Mouse (Mus musculus) limb, embryonic 10.5 days (tissue): ENCODE data around the gene Tecr. TPM values are rescaled to one million over a fixed set of nuclear protein-coding genes. Genes with fewer than 3 reads are reported as not detected.

ENCODE experiments used
- DNase-seq: peaks from one replicate; pipeline ENCODE4 v3.0.0-alpha.2; 2017; ENCODE audit warnings: low spot score
- H3K27ac ChIP-seq: fragments of 300-500 bp; sonication (generic); 2 replicates; pipeline ENCODE4 v1.5.1; 2016; ENCODE audit warnings: mild to moderate bottlenecking
- H3K27me3 ChIP-seq: fragments of 300-500 bp; sonication (generic); 2 replicates; pipeline ENCODE4 v1.6.1; 2016; ENCODE audit warnings: low read depth, mild to moderate bottlenecking; ENCODE audit not compliant: poor library complexity, severe bottlenecking
- H3K36me3 ChIP-seq: fragments of 300-500 bp; sonication (generic); 2 replicates; pipeline ENCODE4 v1.6.1; 2016; ENCODE audit warnings: mild to moderate bottlenecking, moderate library complexity
- H3K4me1 ChIP-seq: fragments of 300-500 bp; sonication (generic); 2 replicates; pipeline ENCODE4 v1.6.1; 2016
- H3K4me3 ChIP-seq: fragments of 300-500 bp; sonication (generic); 2 replicates; pipeline ENCODE4 v1.5.1; 2016; ENCODE audit warnings: mild to moderate bottlenecking, moderate library complexity
- H3K9me3 ChIP-seq: fragments of 300-500 bp; sonication (generic); replicated peaks from 2 replicates; pipeline ENCODE4 v1.6.1; 2016; ENCODE audit warnings: mild to moderate bottlenecking
- WGBS: fragments of 180-500 bp; shearing (Covaris S2); methylation state at CpG from one replicate; pipeline ENCODE4 v1.1.7; 2016; 5-methylcytosine and 5-hydroxymethylcytosine counted together
- polyA plus RNA-seq: library from polyadenylated mRNA; unstranded; fragments of >200 nt; fragmentation: Nextera tagmentation; extraction: Ambion mirVana; gene quantifications from 2 replicates; pipeline ENCODE4 v1.2.1, GENCODE M21; 2016

Tecr gene
- polyA plus RNA-seq = 684 and 695 TPM in 2 replicates

GRCm38 (mm10) chr8:83607661-83608397 is at the start of gene Tecr, which contains the start of gene Dnajb1:
Gene Tecr, minus strand, starts transcription at chr8:83607971.
Gene Dnajb1, plus strand, starts transcription at chr8:83608193.
- Histone ChIP-seq H3K27ac (peak within 1 kb of the TSS; percentile 95), H3K27me3 (no peaks in the 10 kb centered on the region), H3K4me1 (peaks cover 18% of the 10 kb centered on the region), H3K4me3 (peak within 1 kb of the TSS; percentile 68), H3K36me3 (peaks cover 34% of the 10 kb centered on the region), H3K9me3 (no peaks in the 10 kb centered on the region)
- WGBS = under 1% methylated on average over 69 of the region's 69 CpGs
- peak; percentile 100 for DNase-seq

DNA sequence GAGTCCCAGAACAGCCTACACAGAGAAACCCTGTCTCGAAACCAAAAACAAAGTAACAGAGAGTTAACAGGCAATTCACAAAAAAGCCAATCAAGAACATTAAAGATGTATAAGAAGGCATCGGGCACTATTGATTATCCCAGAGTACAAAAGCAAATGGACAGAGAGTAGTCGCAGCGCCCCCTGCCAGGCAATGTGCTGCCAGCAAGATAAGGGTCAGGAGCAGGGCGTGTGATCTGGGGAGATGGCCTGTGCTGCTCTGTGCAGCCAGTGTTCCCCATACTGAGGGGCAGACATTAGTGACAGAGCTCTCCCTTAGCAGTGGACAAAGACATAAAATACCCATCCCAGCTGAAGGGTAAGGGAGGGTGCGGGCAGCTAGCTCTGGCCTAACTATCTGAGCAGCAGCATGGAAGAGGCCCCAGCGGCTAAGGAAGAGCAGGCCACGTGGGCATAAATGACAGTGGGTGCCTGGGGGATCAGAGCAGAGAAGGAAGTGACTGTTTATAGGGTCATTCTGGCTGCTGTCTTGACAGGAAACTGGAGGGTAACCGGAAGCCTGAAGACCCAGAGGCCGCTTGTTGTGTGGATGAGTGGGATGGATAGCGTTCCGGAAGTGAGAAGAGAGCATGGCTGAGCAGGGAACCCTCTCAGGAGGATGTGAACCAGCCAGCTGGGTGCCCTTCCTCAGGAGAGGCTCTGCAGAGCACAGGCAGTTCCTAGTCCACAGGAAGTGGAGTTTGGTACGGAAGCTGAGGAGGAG is 48.9 kb upstream of the Tecr start:
- WGBS = 85% methylated on average over 13 of the region's 13 CpGs
- Histone ChIP-seq H3K36me3 (peaks cover 46% of the 10 kb centered on the region), H3K4me3 (no peak overlapping the region), H3K9me3 (no peaks in the 10 kb centered on the region), H3K4me1 (peaks cover 41% of the 10 kb centered on the region), H3K27ac (no peak overlapping the region), H3K27me3 (no peaks in the 10 kb centered on the region)
- DNase-seq = no peak

GRCm38 (mm10) chr8:83656043-83656442 is 48.3 kb upstream of the Tecr start:
- no peaks in the 10 kb centered on the region for H3K9me3 ChIP-seq
- H3K36me3 ChIP-seq = peaks cover 46% of the 10 kb centered on the region
- 89% methylated on average over 9 of the region's 9 CpGs for WGBS
- H3K4me1 ChIP-seq = peaks cover 36% of the 10 kb centered on the region
- DNase-seq = no peak
- H3K27me3 ChIP-seq = no peaks in the 10 kb centered on the region
- H3K4me3 ChIP-seq = no peak overlapping the region
- no peak overlapping the region for H3K27ac ChIP-seq

- Histone ChIP-seq H3K4me1 (peaks cover 23% of the 10 kb centered on the region), H3K36me3 (peaks cover 46% of the 10 kb centered on the region)
- WGBS = 95% methylated on average over 6 of the region's 6 CpGs
These were observed 47.0 kb upstream of the Tecr start for GRCm38 (mm10) chr8:83654725-83655124.

GRCm38 (mm10) chr8:83653662-83654017 is 45.9 kb upstream of the Tecr start:
- peak overlapping the region; percentile 92 for H3K27ac ChIP-seq
- WGBS = 52% methylated on average over 10 of the region's 10 CpGs
- peaks cover 39% of the 10 kb centered on the region for H3K36me3 ChIP-seq

More at GRCm38 (mm10) chr8:83654725-83655124, 47.0 kb upstream of the Tecr start:
- H3K27ac ChIP-seq = no peak overlapping the region
- no peaks in the 10 kb centered on the region for H3K9me3 ChIP-seq
- no peaks in the 10 kb centered on the region for H3K27me3 ChIP-seq
- H3K4me3 ChIP-seq = no peak overlapping the region
- DNase-seq = no peak

DNA sequence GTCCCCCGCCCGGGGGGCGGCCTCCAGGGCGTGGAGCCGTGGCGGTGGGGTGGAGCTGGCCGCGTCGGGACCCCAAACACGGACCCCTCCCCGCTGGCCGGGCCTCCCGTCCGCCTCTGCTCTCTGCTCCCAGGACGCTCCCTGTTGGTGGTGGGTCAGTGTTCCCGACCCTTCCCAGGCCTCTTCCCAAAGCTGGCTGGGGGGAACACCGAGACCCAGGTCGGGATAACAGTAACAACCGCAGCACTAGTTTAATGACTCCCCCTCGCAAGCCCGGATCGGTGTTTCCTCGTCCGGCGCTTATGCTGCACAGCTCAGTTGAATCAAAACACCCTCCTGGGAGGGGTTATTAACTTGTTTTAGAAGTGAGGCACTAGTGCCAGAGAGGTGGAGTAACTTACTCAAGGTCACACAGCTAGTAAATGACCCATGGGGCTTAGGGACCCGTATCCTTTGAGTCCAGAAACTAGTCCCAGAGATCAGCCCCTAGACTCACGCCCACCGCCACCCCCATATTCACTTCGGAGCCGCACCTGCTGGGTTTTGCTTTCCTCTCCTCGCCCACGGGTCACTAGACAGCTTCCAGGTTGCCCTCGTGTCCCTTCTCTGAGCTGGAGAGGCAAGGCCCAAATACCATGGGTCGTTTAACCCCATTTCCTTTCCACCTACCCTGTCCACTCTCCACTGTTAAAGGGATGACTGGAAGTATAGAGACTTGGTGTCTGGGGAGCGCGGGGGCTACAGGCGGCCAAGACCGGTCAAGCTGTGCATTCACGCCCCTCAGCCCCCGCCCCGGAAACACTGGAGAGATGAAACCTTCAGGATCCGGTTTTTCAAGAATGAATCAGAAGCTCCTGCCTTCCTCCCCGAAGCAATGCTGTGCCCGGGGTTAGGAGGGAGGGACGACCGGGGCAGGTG is 45.2 kb upstream of the Tecr start:
- peak; percentile 54 for DNase-seq
- Histone ChIP-seq H3K4me3 (peak overlapping the region; percentile 88), H3K27me3 (no peaks in the 10 kb centered on the region), H3K4me1 (peaks cover 22% of the 10 kb centered on the region), H3K9me3 (no peaks in the 10 kb centered on the region), H3K36me3 (peaks cover 35% of the 10 kb centered on the region), H3K27ac (peak overlapping the region; percentile 92)
- WGBS = 4% methylated on average over 46 of the region's 46 CpGs

More at GRCm38 (mm10) chr8:83653662-83654017, 45.9 kb upstream of the Tecr start:
- Histone ChIP-seq H3K4me1 (peaks cover 22% of the 10 kb centered on the region), H3K4me3 (peak overlapping the region; percentile 88), H3K9me3 (no peaks in the 10 kb centered on the region), H3K27me3 (no peaks in the 10 kb centered on the region)
- no peak for DNase-seq

GRCm38 (mm10) chr8:83652030-83652743 is 44.4 kb upstream of the Tecr start, which contains the start of gene Gipc1:
Gene Gipc1, plus strand, starts transcription at chr8:83652677.
- peak; percentile 97 for DNase-seq
- peaks cover 27% of the 10 kb centered on the region for H3K36me3 ChIP-seq
- H3K27me3 ChIP-seq = no peaks in the 10 kb centered on the region
- peaks cover 22% of the 10 kb centered on the region for H3K4me1 ChIP-seq
- H3K4me3 ChIP-seq = peak within 1 kb of the TSS; percentile 88
- H3K27ac ChIP-seq = peak within 1 kb of the TSS; percentile 92
- no peaks in the 10 kb centered on the region for H3K9me3 ChIP-seq
- 6% methylated on average over 50 of the region's 50 CpGs for WGBS

DNA sequence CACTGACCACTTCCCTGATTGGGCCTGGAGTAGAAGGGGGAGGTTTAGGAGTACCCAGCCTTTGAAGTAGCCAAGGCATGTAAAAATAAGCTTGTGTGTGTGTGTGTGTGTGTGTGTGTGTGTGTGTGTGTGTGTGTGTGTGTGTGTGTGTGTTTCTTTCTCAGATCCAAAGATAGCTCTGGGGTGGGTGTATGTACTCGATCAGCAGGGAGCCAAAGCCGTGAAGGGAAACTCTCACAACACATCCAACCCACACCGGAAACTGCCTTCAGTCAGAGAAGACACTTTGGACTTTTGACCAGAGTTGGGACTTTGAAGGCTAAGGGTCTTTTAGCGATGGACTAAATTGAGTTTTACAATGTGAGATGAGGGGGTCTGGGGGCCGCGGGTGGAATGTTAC is 41.9 kb upstream of the Tecr start:
- Histone ChIP-seq H3K27me3 (no peaks in the 10 kb centered on the region), H3K9me3 (no peaks in the 10 kb centered on the region), H3K4me1 (peaks cover 16% of the 10 kb centered on the region), H3K4me3 (no peak overlapping the region), H3K27ac (no peak overlapping the region), H3K36me3 (peaks cover 2% of the 10 kb centered on the region; the same call in 1 of the 2 replicates)
- no peak for DNase-seq
- 94% methylated on average over 6 of the region's 6 CpGs for WGBS

- Histone ChIP-seq H3K27me3 (no peaks in the 10 kb centered on the region), H3K27ac (no peak overlapping the region), H3K36me3 (no peaks in the 10 kb centered on the region), H3K9me3 (no peaks in the 10 kb centered on the region), H3K4me1 (peaks cover 6% of the 10 kb centered on the region), H3K4me3 (no peak overlapping the region)
- WGBS = 96% methylated on average over 4 of the region's 4 CpGs
- DNase-seq = no peak
These were observed 40.3 kb upstream of the Tecr start for GRCm38 (mm10) chr8:83648031-83648430.

- no peak for DNase-seq
- WGBS = 96% methylated on average over 11 of the region's 11 CpGs
- no peaks in the 10 kb centered on the region for H3K36me3 ChIP-seq
- no peak overlapping the region for H3K4me3 ChIP-seq
- peaks cover 5% of the 10 kb centered on the region for H3K4me1 ChIP-seq
- no peak overlapping the region; the same call in 1 of the 2 replicates for H3K27ac ChIP-seq
- no peaks in the 10 kb centered on the region for H3K27me3 ChIP-seq
- no peaks in the 10 kb centered on the region for H3K9me3 ChIP-seq
These were observed 39.7 kb upstream of the Tecr start for GRCm38 (mm10) chr8:83647511-83647910.

DNA sequence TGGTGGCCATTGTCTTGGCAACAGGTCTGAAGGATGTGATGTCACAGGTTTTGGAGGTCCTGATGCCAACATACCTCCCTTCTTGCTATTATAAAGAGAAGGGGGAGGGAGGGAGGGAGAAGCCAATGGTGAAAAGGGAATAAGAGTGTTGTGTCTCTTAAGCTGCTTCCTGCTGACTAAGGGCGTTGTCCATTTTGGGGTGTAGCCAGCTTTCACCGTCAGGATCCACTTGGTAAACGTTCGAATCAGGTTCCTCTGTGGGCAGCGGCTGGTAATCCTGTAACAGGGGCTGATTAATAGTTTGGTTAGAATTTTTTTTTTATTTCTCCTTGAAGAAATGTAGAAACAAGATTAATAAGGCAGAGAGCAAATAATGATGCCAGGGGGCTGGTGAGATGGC is 31.9 kb upstream of the Tecr start:
- WGBS = 81% methylated on average over 5 of the region's 5 CpGs
- no peak overlapping the region for H3K27ac ChIP-seq
- no peak overlapping the region for H3K4me3 ChIP-seq
- H3K36me3 ChIP-seq = no peaks in the 10 kb centered on the region
- DNase-seq = no peak
- no peaks in the 10 kb centered on the region for H3K4me1 ChIP-seq
- H3K27me3 ChIP-seq = no peaks in the 10 kb centered on the region
- no peaks in the 10 kb centered on the region for H3K9me3 ChIP-seq

DNA sequence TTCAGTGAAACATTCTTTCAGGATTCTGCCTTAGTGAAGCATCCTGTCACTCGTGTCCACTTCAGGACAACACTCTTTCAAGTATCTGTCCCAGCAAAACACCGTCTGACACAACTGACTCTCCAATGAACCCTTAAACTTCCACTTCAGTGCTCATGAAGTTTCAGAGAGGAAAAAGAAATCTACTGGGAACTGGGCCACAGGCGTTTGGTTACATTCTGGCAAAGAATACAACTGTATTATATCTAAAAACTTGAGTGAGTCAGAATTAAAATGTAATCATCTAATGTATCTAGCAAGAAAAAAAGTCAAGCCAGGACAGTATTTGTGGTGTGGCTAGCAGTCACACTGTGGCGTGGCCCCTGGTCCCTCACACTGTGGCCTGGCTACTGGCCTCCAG is 31.1 kb upstream of the Tecr start:
- no peaks in the 10 kb centered on the region for H3K9me3 ChIP-seq
- no peaks in the 10 kb centered on the region for H3K27me3 ChIP-seq
- WGBS = 84% methylated on average over 4 of the region's 4 CpGs
- H3K36me3 ChIP-seq = no peaks in the 10 kb centered on the region
- no peak overlapping the region for H3K4me3 ChIP-seq
- DNase-seq = no peak
- H3K27ac ChIP-seq = no peak overlapping the region
- no peaks in the 10 kb centered on the region for H3K4me1 ChIP-seq
